ENCODE assay signal across 17 mouse cellular contexts in genomic region chr13:45861885-45862605, GRCm38 (mm10).
A peak's percentile ranks its signal among the peaks of the same experiment; 100 is the strongest.
DNase-seq lines count a peak whose midpoint lies in the region; ATAC-seq and TF ChIP-seq lines count a peak whose summit lies in the region.
"Had no signal": no experiment of that assay in that cellular context is flagged by ENCODE, and none has a peak within 500 bp of the region (broad histone marks: within the 10 kb centered on the region; RNA-seq: fewer than 3 reads in every experiment).

No protein-coding gene starts in this region.

- ATAC-seq in midbrain, embryonic 11.5 days (ENCODE audit: low FRiP score), result no peak
- no peak for ATAC-seq in midbrain, embryonic 15.5 days (replicated peaks)
- ATAC-seq: Patski had no signal

- no peak overlapping the region for H3K4me2 ChIP-seq in midbrain, embryonic 11.5 days
- H3K4me2 ChIP-seq in midbrain, embryonic 15.5 days, result no peak overlapping the region
- H3K4me2 ChIP-seq: lung, embryonic 15.5 days had no signal

- no peak overlapping the region for H3K9ac ChIP-seq in midbrain, embryonic 11.5 days (ENCODE audit: low read length)
- no peak overlapping the region for H3K9ac ChIP-seq in midbrain, embryonic 15.5 days
- H3K9ac ChIP-seq: liver, embryonic 14.5 days; lung, embryonic 15.5 days had no signal

- peaks cover 37% of the 10 kb centered on the region for H3K27me3 ChIP-seq in midbrain, embryonic 11.5 days (ENCODE audit: control insufficient read depth, insufficient read depth, low read length)
- H3K27me3 ChIP-seq in midbrain, embryonic 15.5 days (replicated peaks), result no peaks in the 10 kb centered on the region
- no peaks in the 10 kb centered on the region for H3K27me3 ChIP-seq in embryonic facial prominence, embryonic 10.5 days (replicated peaks; ENCODE audit: low read depth, poor library complexity, severe bottlenecking)
- H3K27me3 ChIP-seq: lung, embryonic 15.5 days; Patski had no signal

- intact Hi-C loops in gastrocnemius, adult 2 months (cut with DNase I), result no loop called here

- 72% methylated on average over 13 of the region's 13 CpGs for WGBS in midbrain, embryonic 11.5 days
- 70% methylated on average over 13 of the region's 13 CpGs for WGBS in midbrain, embryonic 15.5 days
- 52% methylated on average over 13 of the region's 13 CpGs for WGBS in embryonic facial prominence, embryonic 10.5 days

- H3K9me3 ChIP-seq in midbrain, embryonic 11.5 days (ENCODE audit: control insufficient read depth, low read length), result no peaks in the 10 kb centered on the region
- no peaks in the 10 kb centered on the region for H3K9me3 ChIP-seq in midbrain, embryonic 15.5 days
- no peaks in the 10 kb centered on the region for H3K9me3 ChIP-seq in embryonic facial prominence, embryonic 10.5 days
- H3K9me3 ChIP-seq: lung, embryonic 15.5 days had no signal

- no peak for TF ChIP-seq CTCF in gastrocnemius, adult 2 months (IDR thresholded peaks at IDR 0.05)

- no peak for DNase-seq in gastrocnemius, adult 2 months
- DNase-seq in gastrocnemius, postnatal 25 days, result no peak
- peak; percentile 83 for DNase-seq in midbrain, embryonic 11.5 days (ENCODE audit: low spot score, missing footprints)
- DNase-seq in embryonic facial prominence, embryonic 10.5 days (ENCODE audit: low spot score), result peak; percentile 35
- DNase-seq in right cerebral cortex, postnatal 14 days, result no peak
- DNase-seq in thymus, postnatal 36 days, result no peak
- DNase-seq: adrenal gland, adult 8-10 months; cerebellum, postnatal 14 days; gastrocnemius, postnatal 36 days; kidney, adult 9 months; kidney, postnatal 25 days; lung, postnatal 4 days had no signal

- H3K4me1 ChIP-seq in midbrain, embryonic 11.5 days (ENCODE audit: control insufficient read depth, insufficient read depth, low read length), result peaks cover 4% of the 10 kb centered on the region; the same call in 1 of the 2 replicates
- H3K4me1 ChIP-seq in midbrain, embryonic 15.5 days, result peaks cover 15% of the 10 kb centered on the region; the same call in 1 of the 2 replicates
- H3K4me1 ChIP-seq in embryonic facial prominence, embryonic 10.5 days, result peaks cover 24% of the 10 kb centered on the region
- H3K4me1 ChIP-seq: lung, embryonic 15.5 days had no signal

- no peak overlapping the region for H3K4me3 ChIP-seq in gastrocnemius, adult 2 months
- H3K4me3 ChIP-seq in midbrain, embryonic 11.5 days (ENCODE audit: low read depth, low read length), result no peak overlapping the region
- H3K4me3 ChIP-seq in midbrain, embryonic 15.5 days, result no peak overlapping the region
- H3K4me3 ChIP-seq in embryonic facial prominence, embryonic 10.5 days, result no peak overlapping the region
- H3K4me3 ChIP-seq: erythroblast, embryonic 14.5 days; lung, embryonic 15.5 days had no signal

- no peaks in the 10 kb centered on the region for H3K36me3 ChIP-seq in midbrain, embryonic 11.5 days (ENCODE audit: control insufficient read depth, insufficient read depth, low read length)
- no peaks in the 10 kb centered on the region for H3K36me3 ChIP-seq in midbrain, embryonic 15.5 days (replicated peaks)
- H3K36me3 ChIP-seq in embryonic facial prominence, embryonic 10.5 days (replicated peaks), result no peaks in the 10 kb centered on the region
- H3K36me3 ChIP-seq: lung, embryonic 15.5 days had no signal

- peak overlapping the region; percentile 31; the same call in 1 of the 2 replicates for H3K27ac ChIP-seq in gastrocnemius, adult 2 months
- no peak overlapping the region for H3K27ac ChIP-seq in midbrain, embryonic 11.5 days (ENCODE audit: low read depth, low read length)
- no peak overlapping the region for H3K27ac ChIP-seq in midbrain, embryonic 15.5 days
- no peak overlapping the region for H3K27ac ChIP-seq in embryonic facial prominence, embryonic 10.5 days (replicated peaks)
- H3K27ac ChIP-seq: liver, embryonic 14.5 days; lung, embryonic 15.5 days had no signal

Comparison
In these comparisons a context has a peak if more than half of its experiments do, and no peak if none do; other contexts are left out.
1. DNase-seq: peak in midbrain, embryonic 11.5 days (single experiment) and embryonic facial prominence, embryonic 10.5 days (single experiment); none in gastrocnemius, adult 2 months (single experiment), gastrocnemius, postnatal 25 days (single experiment), right cerebral cortex, postnatal 14 days (single experiment) and thymus, postnatal 36 days (0 of 2).